Mouse (Mus musculus) megakaryocyte, embryonic 14.5 days (primary cell): ENCODE measurements at regions not wholly inside any gene's neighbourhood (a gene's known extent, or its start where the extent isn't known, plus 50 kb on each side); places are given as distances from the start of the nearest gene placed in this dataset.

Source experiments
- FLI1 ChIP-seq: IDR thresholded peaks from 2 replicates; pipeline ENCODE4 v1.6.1; 2012; ENCODE audit warnings: low read length, inconsistent platforms, mixed read lengths
- GATA1 ChIP-seq: IDR thresholded peaks from 3 replicates; pipeline ENCODE4 v1.6.1; 2012; ENCODE audit warnings: mixed read lengths, low read length, inconsistent platforms, borderline replicate concordance

GRCm38 (mm10) chr2:45652977-45653376 is 535.8 kb upstream of the Zeb2 start:
- TF ChIP-seq GATA1 (no peak), FLI1 (no peak)
